Mouse (Mus musculus) layer of hippocampus, postnatal 14 days (tissue): ENCODE measurements at regions not wholly inside any gene's neighbourhood (a gene's known extent, or its start where the extent isn't known, plus 50 kb on each side); places are given as distances from the start of the nearest gene placed in this dataset.

Source experiments
- DNase-seq, 2 experiments: peaks; one replicate each; pipeline ENCODE4 v3.0.0; 2021 to 2022; ENCODE audit warnings: low spot score in 2 of 2, mixed read lengths in 1 of 2

DNA sequence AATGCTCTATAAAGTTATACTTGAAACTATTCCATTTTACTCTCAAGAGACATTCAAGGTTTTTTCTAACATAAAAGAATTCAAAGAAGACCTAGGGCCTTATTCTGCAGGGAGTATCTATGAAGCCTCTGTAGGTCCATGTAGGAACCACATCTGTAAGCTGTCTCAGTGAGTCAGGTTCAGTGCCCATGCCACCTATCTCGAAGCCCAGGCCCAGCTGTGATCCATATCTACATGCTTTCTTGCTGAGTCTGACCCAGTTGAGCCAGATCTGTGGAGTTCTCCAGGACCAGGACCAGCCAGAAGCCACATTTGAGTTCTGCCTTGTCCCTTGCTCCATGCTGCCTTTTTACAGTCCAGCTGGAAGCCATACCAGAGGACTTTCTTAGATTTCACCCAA, 142.2 kb upstream of the Bmp4 start:
- DNase-seq = no peak

DNA sequence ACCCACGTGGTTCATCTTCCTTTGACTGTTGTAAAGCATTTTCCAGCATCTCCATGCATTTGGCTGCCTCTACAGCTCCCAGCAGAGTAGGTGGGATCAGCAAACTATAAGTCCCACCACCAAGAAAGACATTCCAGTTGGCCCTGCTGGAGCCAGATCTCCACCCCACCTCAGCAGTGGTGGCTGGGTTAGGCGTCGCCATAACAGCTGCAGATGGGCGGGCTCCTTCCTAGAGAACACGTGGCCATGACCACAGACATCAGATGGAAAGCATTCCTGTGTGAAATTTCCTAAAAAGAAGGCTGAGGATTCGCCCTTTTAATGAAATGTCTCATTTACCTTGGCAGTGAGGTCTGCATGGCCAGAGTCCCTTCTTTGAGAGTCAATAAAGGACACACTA, 140.0 kb upstream of the Bmp4 start:
- DNase-seq = no peak

- no peak for DNase-seq
These were observed 138.7 kb upstream of the Bmp4 start for GRCm38 (mm10) chr14:46529086-46529715.

GRCm38 (mm10) chr14:46517258-46517657, 126.8 kb upstream of the Bmp4 start:
- DNase-seq = no peak

GRCm38 (mm10) chr14:46516285-46516684, 125.8 kb upstream of the Bmp4 start:
- DNase-seq = no peak

DNA sequence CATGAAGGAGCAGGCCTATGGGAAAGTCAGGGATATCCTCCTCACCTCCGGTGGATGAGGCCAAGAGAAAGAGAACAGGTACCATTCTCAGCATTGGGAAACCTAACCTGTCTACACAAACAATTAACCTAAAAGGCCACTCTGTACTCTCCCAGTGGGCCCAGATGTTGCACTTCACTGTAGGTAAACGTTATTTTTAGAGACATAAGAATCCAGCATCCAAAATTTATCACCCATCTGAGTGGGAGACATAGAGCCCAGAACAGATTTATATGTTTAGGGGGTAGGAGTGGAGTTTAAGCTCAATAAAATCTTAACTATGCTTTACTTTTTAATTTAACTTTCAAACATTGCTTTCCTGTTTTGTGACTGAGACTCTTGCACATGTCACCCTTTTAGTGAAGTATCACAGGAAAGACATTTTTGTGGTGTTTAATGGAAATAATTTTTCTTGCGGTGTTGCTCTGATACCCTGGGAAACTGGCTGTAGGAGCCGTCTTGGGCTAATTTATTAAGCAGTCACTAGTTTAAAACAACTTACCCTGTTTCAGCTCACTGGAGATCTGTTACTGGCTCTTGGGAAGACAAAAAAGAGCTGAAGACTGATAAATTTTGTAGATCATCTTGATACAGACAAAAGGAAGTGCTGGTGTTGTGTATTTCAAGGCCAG, 123.9 kb upstream of the Bmp4 start:
- DNase-seq = no peak

DNA sequence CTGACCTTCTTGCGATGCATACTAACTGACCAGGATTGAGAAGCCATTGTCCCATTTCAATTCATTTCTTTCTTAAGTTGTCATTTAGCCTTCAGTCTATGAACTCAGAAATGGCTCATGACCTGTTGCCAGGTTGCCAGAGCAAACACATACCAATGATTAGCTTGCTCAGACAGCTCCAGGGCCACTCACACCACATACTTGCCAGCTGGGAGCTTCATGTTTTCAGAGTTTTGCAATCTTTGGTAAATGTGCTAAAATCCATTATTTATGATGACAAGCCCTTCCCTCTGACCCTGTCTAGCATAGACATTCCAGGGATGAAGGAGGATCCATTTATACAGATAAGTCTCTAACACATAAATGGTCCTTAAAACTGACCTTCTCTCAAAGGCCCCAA, 121.6 kb upstream of the Bmp4 start:
- no peak for DNase-seq

GRCm38 (mm10) chr14:46508871-46509270, 118.4 kb upstream of the Bmp4 start:
- no peak for DNase-seq

- DNase-seq = no peak
These were observed 114.8 kb upstream of the Bmp4 start for GRCm38 (mm10) chr14:46505266-46505665.

GRCm38 (mm10) chr14:46491601-46492000, 101.1 kb upstream of the Bmp4 start:
- no peak for DNase-seq

DNA sequence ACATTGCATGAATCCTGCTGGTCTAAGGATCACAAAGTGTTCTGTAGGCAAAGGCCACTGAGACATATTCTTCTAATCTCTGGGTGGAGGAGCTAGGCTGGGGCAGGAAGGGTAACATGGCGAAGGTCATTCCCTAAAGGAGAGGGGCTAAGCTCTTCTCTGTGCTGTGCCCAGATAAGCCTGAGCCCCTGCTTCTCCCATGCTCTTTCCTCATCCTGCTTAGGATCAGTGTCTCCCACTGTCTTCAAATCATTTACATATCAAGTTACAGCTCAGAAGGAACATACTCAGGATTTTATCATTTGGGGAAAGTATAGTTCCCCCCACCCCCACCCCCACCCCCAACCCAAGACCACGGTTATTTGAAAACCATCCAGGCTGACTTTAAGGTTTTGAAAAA, 100.7 kb upstream of the Bmp4 start:
- DNase-seq = no peak

- DNase-seq = no peak
These were observed 97.1 kb upstream of the Bmp4 start for GRCm38 (mm10) chr14:46487551-46487950.

- no peak for DNase-seq
These were observed 89.9 kb upstream of the Bmp4 start for GRCm38 (mm10) chr14:46480396-46480795.

DNA sequence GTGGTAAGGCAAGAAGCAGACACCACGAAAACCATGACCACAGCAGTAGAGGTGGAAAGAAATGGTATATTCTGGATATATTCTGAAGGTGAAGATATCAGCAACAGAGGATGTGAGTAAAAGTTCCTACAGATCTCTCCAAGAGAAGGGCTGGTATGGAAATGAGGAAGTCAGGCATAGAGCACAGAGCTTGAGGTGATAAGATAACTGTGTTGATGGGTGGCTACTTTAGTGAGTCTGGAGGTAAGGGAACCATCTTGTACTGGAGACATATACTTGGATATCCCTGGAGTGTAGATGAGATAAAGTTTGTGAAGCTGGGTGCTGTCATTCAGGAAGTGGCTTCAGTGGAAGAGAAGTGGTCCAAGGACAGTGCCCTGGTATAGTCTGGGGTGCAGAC, 85.5 kb upstream of the Bmp4 start:
- no peak for DNase-seq

DNA sequence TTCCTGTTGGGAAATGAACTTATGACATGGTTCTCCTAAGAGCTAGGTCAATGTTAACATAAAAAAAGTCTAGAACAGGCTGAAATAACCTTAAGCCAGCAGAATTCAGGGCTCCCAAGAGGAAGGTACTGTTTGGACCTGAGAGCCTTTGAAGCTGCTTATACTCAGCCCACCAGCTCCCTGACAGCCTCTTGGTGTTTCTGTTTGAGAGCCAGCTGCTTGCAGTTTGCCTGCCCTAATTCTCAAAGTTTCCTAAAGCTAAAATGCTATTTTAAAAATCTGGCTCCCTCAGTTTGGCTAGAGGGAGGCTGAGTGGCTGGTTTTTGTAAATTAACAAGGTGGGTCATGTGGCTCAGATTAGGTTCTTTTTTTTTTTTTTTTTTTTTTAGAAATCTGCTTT, 72.5 kb upstream of the Bmp4 start:
- DNase-seq = no peak

- DNase-seq = no peak
These were observed 71.5 kb upstream of the Bmp4 start for GRCm38 (mm10) chr14:46461960-46462359.

DNA sequence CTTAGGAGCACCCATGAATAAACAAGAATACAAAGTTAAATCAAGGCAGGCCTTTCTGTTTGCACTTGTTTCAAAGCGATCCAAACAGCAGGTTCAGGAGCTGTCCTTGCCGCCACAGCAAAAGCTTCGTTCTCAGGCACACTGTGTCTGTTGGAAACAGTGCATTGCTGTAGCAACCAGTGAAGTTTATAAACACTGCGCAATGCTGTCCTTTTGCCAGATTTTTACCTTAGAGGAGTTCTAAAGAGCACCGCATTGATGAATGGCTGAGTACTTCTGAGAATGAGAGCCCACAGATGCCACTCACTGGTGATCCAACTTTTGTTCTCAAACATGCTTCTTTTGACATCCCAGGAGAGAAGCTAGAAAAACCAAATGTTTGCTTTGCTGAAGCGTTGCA, 64.0 kb upstream of the Bmp4 start:
- no peak for DNase-seq

DNA sequence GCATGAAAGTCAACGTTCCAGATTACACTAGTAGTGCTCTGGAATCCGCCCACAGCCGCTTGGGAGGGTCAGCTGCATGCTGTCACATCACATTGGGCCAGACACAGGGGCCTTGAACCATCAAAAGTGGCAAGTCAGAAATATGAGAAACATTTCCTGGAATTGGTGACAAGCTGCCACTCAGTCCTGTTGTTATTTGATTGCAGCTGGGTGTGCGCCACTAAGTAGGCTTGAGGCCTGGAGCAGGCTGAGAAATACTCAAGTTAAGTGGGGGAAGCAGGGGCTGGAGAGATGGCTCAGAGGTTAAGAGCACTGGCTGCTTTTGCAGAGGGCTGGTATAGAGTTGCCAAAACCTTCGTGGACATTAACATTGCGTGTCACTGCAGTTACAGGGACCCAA, 51.2 kb upstream of the Bmp4 start:
- no peak for DNase-seq
